Mouse (Mus musculus): ENCODE data around the gene Gsdma2. TPM values are rescaled to one million over a fixed set of nuclear protein-coding genes. Genes with fewer than 3 reads are reported as not detected.
"Not testable (repeated sequence)": the region's sequence is repeated elsewhere in the genome, so short reads cannot be mapped to it uniquely, and the experiment has no call there.

Gene Gsdma2
- total RNA-seq, 1 experiment from 2014 or later: not detected

- ATAC-seq (replicated peaks in 1 of 2; ENCODE audit: insufficient read depth in 1 of 2, low FRiP score in 2 of 2, low TSS enrichment in 1 of 2, low read depth in 1 of 2, poor library complexity in 2 of 2, severe bottlenecking in 2 of 2): no peak
Measured at GRCm38 (mm10) chr11:98644757-98645156, 1.8 kb upstream of the Gsdma2 start.

GRCm38 (mm10) chr11:98645946-98646345, 613 bp upstream of the Gsdma2 start:
- no peak for ATAC-seq (replicated peaks in 1 of 2; ENCODE audit: insufficient read depth in 1 of 2, low FRiP score in 2 of 2, low TSS enrichment in 1 of 2, low read depth in 1 of 2, poor library complexity in 2 of 2, severe bottlenecking in 2 of 2)

- ATAC-seq (replicated peaks in 1 of 2; ENCODE audit: insufficient read depth in 1 of 2, low FRiP score in 2 of 2, low TSS enrichment in 1 of 2, low read depth in 1 of 2, poor library complexity in 2 of 2, severe bottlenecking in 2 of 2): peak; percentile 82 to 88
Measured at GRCm38 (mm10) chr11:98655076-98655475, 8.5 kb downstream of the Gsdma2 start.

- peak; percentile 82 to 88 for ATAC-seq (replicated peaks in 1 of 2; ENCODE audit: insufficient read depth in 1 of 2, low FRiP score in 2 of 2, low TSS enrichment in 1 of 2, low read depth in 1 of 2, poor library complexity in 2 of 2, severe bottlenecking in 2 of 2)
Measured at GRCm38 (mm10) chr11:98660517-98660916, 14.0 kb downstream of the Gsdma2 start.

- ATAC-seq (replicated peaks in 1 of 2; ENCODE audit: insufficient read depth in 1 of 2, low FRiP score in 2 of 2, low TSS enrichment in 1 of 2, low read depth in 1 of 2, poor library complexity in 2 of 2, severe bottlenecking in 2 of 2): no peak
Measured at GRCm38 (mm10) chr11:98664091-98664490, 17.5 kb downstream of the Gsdma2 start, which contains the start of gene Gsdma. Gene Gsdma, plus strand, starts transcription at chr11:98664351.

GRCm38 (mm10) chr11:98668984-98669383, 22.4 kb downstream of the Gsdma2 start:
- no peak for ATAC-seq (replicated peaks in 1 of 2; ENCODE audit: insufficient read depth in 1 of 2, low FRiP score in 2 of 2, low TSS enrichment in 1 of 2, low read depth in 1 of 2, poor library complexity in 2 of 2, severe bottlenecking in 2 of 2)

- ATAC-seq (replicated peaks in 1 of 2; ENCODE audit: insufficient read depth in 1 of 2, low FRiP score in 2 of 2, low TSS enrichment in 1 of 2, low read depth in 1 of 2, poor library complexity in 2 of 2, severe bottlenecking in 2 of 2): no peak
Measured at GRCm38 (mm10) chr11:98671284-98671815, 24.8 kb downstream of the Gsdma2 start.

GRCm38 (mm10) chr11:98671857-98672256, 25.3 kb downstream of the Gsdma2 start:
- ATAC-seq (replicated peaks in 1 of 2; ENCODE audit: insufficient read depth in 1 of 2, low FRiP score in 2 of 2, low TSS enrichment in 1 of 2, low read depth in 1 of 2, poor library complexity in 2 of 2, severe bottlenecking in 2 of 2): no peak

- ATAC-seq (replicated peaks in 1 of 2; ENCODE audit: insufficient read depth in 1 of 2, low FRiP score in 2 of 2, low TSS enrichment in 1 of 2, low read depth in 1 of 2, poor library complexity in 2 of 2, severe bottlenecking in 2 of 2): no peak
Measured at GRCm38 (mm10) chr11:98672482-98672881, 25.9 kb downstream of the Gsdma2 start.

- ATAC-seq (replicated peaks in 1 of 2; ENCODE audit: insufficient read depth in 1 of 2, low FRiP score in 2 of 2, low TSS enrichment in 1 of 2, low read depth in 1 of 2, poor library complexity in 2 of 2, severe bottlenecking in 2 of 2): peak; percentile 85 to 88
Measured at GRCm38 (mm10) chr11:98673136-98673535, 26.6 kb downstream of the Gsdma2 start.

GRCm38 (mm10) chr11:98675829-98676363, 29.3 kb downstream of the Gsdma2 start:
- ATAC-seq (replicated peaks in 1 of 2; ENCODE audit: insufficient read depth in 1 of 2, low FRiP score in 2 of 2, low TSS enrichment in 1 of 2, low read depth in 1 of 2, poor library complexity in 2 of 2, severe bottlenecking in 2 of 2): no peak

- ATAC-seq (replicated peaks in 1 of 2; ENCODE audit: insufficient read depth in 1 of 2, low FRiP score in 2 of 2, low TSS enrichment in 1 of 2, low read depth in 1 of 2, poor library complexity in 2 of 2, severe bottlenecking in 2 of 2): no peak
Measured at GRCm38 (mm10) chr11:98680023-98680422, 33.5 kb downstream of the Gsdma2 start.

GRCm38 (mm10) chr11:98680595-98680994, 34.0 kb downstream of the Gsdma2 start:
- not testable (repeated sequence) for ATAC-seq (replicated peaks in 1 of 2; ENCODE audit: insufficient read depth in 1 of 2, low FRiP score in 2 of 2, low TSS enrichment in 1 of 2, low read depth in 1 of 2, poor library complexity in 2 of 2, severe bottlenecking in 2 of 2)

- ATAC-seq (replicated peaks in 1 of 2; ENCODE audit: insufficient read depth in 1 of 2, low FRiP score in 2 of 2, low TSS enrichment in 1 of 2, low read depth in 1 of 2, poor library complexity in 2 of 2, severe bottlenecking in 2 of 2): no peak
Measured at GRCm38 (mm10) chr11:98681186-98681585, 34.6 kb downstream of the Gsdma2 start.

GRCm38 (mm10) chr11:98681786-98682745, 35.5 kb downstream of the Gsdma2 start, which contains the start of gene Psmd3:
Gene Psmd3, plus strand, starts transcription at chr11:98682554.
- ATAC-seq (replicated peaks in 1 of 2; ENCODE audit: insufficient read depth in 1 of 2, low FRiP score in 2 of 2, low TSS enrichment in 1 of 2, low read depth in 1 of 2, poor library complexity in 2 of 2, severe bottlenecking in 2 of 2): peak; percentile 94 to 96

GRCm38 (mm10) chr11:98682811-98683210, 36.3 kb downstream of the Gsdma2 start:
- no peak for ATAC-seq (replicated peaks in 1 of 2; ENCODE audit: insufficient read depth in 1 of 2, low FRiP score in 2 of 2, low TSS enrichment in 1 of 2, low read depth in 1 of 2, poor library complexity in 2 of 2, severe bottlenecking in 2 of 2)

- no peak for ATAC-seq (replicated peaks in 1 of 2; ENCODE audit: insufficient read depth in 1 of 2, low FRiP score in 2 of 2, low TSS enrichment in 1 of 2, low read depth in 1 of 2, poor library complexity in 2 of 2, severe bottlenecking in 2 of 2)
Measured at GRCm38 (mm10) chr11:98685642-98686041, 39.1 kb downstream of the Gsdma2 start.

GRCm38 (mm10) chr11:98686976-98687375, 40.4 kb downstream of the Gsdma2 start:
- ATAC-seq (replicated peaks in 1 of 2; ENCODE audit: insufficient read depth in 1 of 2, low FRiP score in 2 of 2, low TSS enrichment in 1 of 2, low read depth in 1 of 2, poor library complexity in 2 of 2, severe bottlenecking in 2 of 2): no peak
